Mouse (Mus musculus) stomach, embryonic 16.5 days (tissue): Measurements from ENCODE around the gene Arrb1. TPM values are rescaled to one million over a fixed set of nuclear protein-coding genes. Genes with fewer than 3 reads are reported as not detected.

Experiments used
- ATAC-seq: fragments of 200-750 bp; cut with Nextera tagmentation; 2 replicates; pipeline ENCODE4 v1.8.0; 2017; ENCODE audit warnings: moderate number of reproducible peaks, moderate TSS enrichment; ENCODE audit not compliant: insufficient read depth, low FRiP score
- H3K27ac ChIP-seq: fragments of 300-500 bp; sonication (generic); 2 replicates; pipeline ENCODE4 v1.5.1; 2014; ENCODE audit warnings: low read length
- H3K27me3 ChIP-seq: fragments of 300-500 bp; sonication (generic); 2 replicates; pipeline ENCODE4 v1.6.1; 2014; ENCODE audit warnings: low read length, control low read depth, mixed read lengths; ENCODE audit not compliant: control insufficient read depth, insufficient read depth
- H3K36me3 ChIP-seq: fragments of 300-500 bp; sonication (generic); 2 replicates; pipeline ENCODE4 v1.6.1; 2014; ENCODE audit warnings: low read length; ENCODE audit not compliant: control insufficient read depth, insufficient read depth
- H3K4me1 ChIP-seq: fragments of 300-500 bp; sonication (generic); 2 replicates; pipeline ENCODE4 v1.6.1; 2014; ENCODE audit warnings: low read length, control low read depth, mixed read lengths; ENCODE audit not compliant: control insufficient read depth, insufficient read depth
- H3K4me2 ChIP-seq: fragments of 300-500 bp; sonication (generic); 2 replicates; pipeline ENCODE4 v1.6.1; 2014; ENCODE audit warnings: low read depth, low read length, mixed read lengths
- H3K4me3 ChIP-seq: fragments of 300-500 bp; sonication (generic); replicated peaks from 2 replicates; pipeline ENCODE4 v1.5.1; 2014; ENCODE audit warnings: mild to moderate bottlenecking, low read length
- H3K9ac ChIP-seq: fragments of 300-500 bp; sonication (generic); 2 replicates; pipeline ENCODE4 v1.6.1; 2014; ENCODE audit warnings: low read length
- H3K9me3 ChIP-seq: fragments of 300-500 bp; sonication (generic); replicated peaks from 2 replicates; pipeline ENCODE4 v1.6.1; 2016; ENCODE audit warnings: low read length, control low read depth; ENCODE audit not compliant: control insufficient read depth
- WGBS: fragments of 180-500 bp; shearing (Covaris S2); extraction: QIAGEN DNeasy Blood & Tissue Kit; methylation state at CpG from one replicate; pipeline ENCODE4 v1.1.7; 2014; 5-methylcytosine and 5-hydroxymethylcytosine counted together
- polyA plus RNA-seq: library from polyadenylated mRNA; unstranded; fragments of >200 nt; fragmentation: Nextera tagmentation; extraction: Ambion mirVana; gene quantifications from 2 replicates; pipeline ENCODE4 v1.2.1, GENCODE M21; 2015

The Arrb1 gene
- polyA plus RNA-seq, 1 experiment from 2014 or later, result 13.6 TPM

DNA sequence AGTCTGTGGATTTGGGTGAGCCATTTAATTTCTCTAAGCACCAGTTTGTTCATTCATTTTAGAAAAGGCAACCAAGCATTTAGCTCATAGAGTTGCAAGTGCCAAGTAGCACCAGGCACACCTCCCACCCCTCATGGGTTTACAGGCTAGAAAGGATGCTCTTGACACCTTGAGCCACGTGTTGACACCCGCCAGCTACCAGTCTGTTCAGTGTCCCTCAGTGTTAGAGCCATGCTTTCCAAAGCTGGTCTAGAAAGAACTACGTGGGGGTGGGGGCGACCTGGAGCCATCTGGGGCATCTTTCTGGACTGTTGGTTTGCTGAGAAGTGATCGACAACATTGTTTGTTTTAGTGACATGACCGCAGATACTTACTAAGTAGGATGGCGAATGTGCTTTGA lies 1.7 kb upstream of the Arrb1 start:
- Histone ChIP-seq H3K9ac (no peak overlapping the region), H3K4me3 (no peak overlapping the region), H3K4me2 (no peak overlapping the region), H3K27me3 (no peaks in the 10 kb centered on the region), H3K27ac (no peak overlapping the region), H3K4me1 (peaks cover 26% of the 10 kb centered on the region), H3K9me3 (no peaks in the 10 kb centered on the region), H3K36me3 (no peaks in the 10 kb centered on the region)
- WGBS, result 75% methylated on average over 7 of the region's 7 CpGs
- no peak for ATAC-seq

DNA sequence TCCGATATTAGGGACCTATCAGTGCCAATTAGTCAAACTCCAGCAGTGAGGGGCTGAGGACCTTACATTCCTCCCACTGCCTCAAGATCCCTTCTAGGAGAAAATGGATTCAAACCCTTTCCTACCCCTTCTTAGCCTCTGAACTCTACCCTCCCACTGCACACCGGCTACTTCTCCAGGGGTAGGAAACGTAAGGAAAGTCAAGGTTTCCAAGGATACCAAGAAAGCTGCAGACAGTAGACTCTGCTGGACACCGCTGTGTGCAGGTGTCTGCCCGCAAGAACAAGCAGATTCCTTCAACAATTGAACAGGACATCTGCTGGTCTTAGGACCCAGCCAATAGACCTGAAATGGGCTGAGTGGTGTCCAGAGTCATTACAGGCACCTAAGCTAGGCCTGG lies 765 bp upstream of the Arrb1 start:
- no peaks in the 10 kb centered on the region for H3K9me3 ChIP-seq
- no peak overlapping the region; the same call in 1 of the 2 replicates for H3K4me3 ChIP-seq
- H3K4me2 ChIP-seq, result peak overlapping the region; percentile 91; the same call in 1 of the 2 replicates
- H3K9ac ChIP-seq, result no peak overlapping the region; the same call in 1 of the 2 replicates
- WGBS, result 46% methylated on average over 5 of the region's 5 CpGs
- peaks cover 34% of the 10 kb centered on the region for H3K4me1 ChIP-seq
- no peaks in the 10 kb centered on the region for H3K27me3 ChIP-seq
- H3K27ac ChIP-seq, result peak overlapping the region; percentile 83
- ATAC-seq, result no peak
- H3K36me3 ChIP-seq, result no peaks in the 10 kb centered on the region

DNA sequence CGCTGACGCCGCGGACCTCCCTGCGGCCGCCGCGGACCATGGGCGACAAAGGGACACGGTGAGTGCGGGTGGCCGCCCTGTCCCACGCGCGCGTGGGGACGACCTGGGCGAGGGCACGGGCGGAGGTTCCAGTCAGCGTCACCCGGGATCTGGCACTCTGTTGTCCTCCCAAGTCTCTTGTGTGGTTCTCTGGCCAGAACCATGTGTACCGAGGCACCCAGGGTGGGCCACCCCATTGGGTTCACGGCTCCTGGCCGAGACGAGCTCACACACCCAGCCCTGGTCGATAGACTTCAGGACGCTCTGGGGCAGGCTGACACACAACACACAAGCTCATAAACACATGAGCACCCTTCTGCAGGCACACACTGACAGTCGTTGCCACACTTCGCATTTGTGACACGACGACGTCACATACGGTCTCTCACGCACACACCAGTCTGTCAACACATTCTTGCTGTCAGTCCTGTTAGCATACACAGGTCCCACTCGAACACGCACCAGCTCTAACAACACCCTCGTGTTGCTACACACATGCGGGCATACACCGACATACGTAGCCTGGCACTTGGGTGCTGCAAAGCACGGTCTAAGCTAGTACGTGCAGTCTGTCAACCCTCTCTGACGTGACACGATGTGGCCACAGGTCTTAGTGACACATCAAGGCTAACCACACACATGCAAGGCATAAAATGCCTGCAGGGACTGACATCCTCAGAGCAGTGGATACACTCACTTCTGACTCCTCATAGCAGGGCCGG lies 655 bp downstream of the Arrb1 start:
- H3K4me3 ChIP-seq, result peak overlapping the region; percentile 74
- peak overlapping the region; percentile 90 for H3K9ac ChIP-seq
- peak overlapping the region; percentile 91 for H3K4me2 ChIP-seq
- H3K36me3 ChIP-seq, result no peaks in the 10 kb centered on the region
- no peaks in the 10 kb centered on the region for H3K27me3 ChIP-seq
- peaks cover 46% of the 10 kb centered on the region for H3K4me1 ChIP-seq
- WGBS, result 7% methylated on average over 46 of the region's 46 CpGs
- H3K27ac ChIP-seq, result peak overlapping the region; percentile 83
- H3K9me3 ChIP-seq, result no peaks in the 10 kb centered on the region
- peak; percentile 26; the same call in 1 of the 2 replicates for ATAC-seq

DNA sequence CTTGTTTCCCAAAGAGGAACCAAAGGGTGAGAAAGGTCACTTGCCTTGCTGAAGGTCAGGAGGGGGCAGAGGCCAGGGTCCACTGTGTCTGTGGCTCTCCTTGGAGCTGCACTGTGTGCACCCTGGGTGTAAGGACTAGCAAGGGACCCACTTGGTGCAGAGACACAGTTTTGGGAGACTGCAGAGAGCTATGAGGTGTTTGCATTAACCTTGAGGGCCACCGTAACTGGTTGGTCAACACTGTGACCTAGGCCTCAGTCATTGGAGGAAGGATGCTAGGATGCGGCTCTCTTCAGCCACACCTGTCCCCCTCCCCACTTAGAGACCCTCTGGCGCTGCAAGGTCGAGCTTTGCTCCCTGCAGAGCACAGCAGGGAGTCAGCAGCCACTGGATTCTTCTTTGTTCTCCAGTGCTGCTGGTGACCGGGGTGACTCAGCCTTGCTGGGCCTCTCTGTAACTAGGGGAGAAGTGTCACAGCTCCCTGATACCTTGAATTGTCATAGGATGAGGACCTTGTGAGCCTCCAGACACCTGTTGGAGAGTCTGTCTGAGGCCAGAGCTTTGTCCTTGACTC lies 2.0 kb downstream of the Arrb1 start:
- WGBS, result 55% methylated on average over 5 of the region's 5 CpGs
- no peaks in the 10 kb centered on the region for H3K27me3 ChIP-seq
- peak overlapping the region; percentile 56; the same call in 1 of the 2 replicates for H3K9ac ChIP-seq
- H3K9me3 ChIP-seq, result no peaks in the 10 kb centered on the region
- peaks cover 52% of the 10 kb centered on the region for H3K4me1 ChIP-seq
- no peak overlapping the region for H3K27ac ChIP-seq
- ATAC-seq, result no peak
- peak overlapping the region; percentile 91 for H3K4me2 ChIP-seq
- no peak overlapping the region for H3K4me3 ChIP-seq
- no peaks in the 10 kb centered on the region for H3K36me3 ChIP-seq

DNA sequence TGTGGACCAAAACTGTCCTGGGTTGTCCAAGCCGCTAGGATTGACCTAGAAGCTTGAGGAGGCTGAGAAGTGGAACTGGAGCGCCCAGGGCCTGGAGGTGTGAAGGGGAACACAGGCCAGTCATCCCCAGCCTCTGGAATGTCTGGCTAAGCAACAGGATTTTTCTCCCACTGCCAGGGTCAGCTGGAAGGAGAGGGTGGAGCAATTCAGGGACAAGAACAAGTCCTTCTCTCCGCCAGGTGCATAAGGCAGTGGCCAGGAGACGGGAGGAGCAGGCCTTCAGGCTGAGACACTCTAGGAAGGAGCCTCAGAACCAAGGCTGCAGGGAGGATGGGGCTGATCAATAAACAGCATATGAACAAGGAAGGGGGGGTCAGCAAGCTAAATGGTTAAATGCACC lies 3.2 kb downstream of the Arrb1 start:
- no peak overlapping the region for H3K4me3 ChIP-seq

DNA sequence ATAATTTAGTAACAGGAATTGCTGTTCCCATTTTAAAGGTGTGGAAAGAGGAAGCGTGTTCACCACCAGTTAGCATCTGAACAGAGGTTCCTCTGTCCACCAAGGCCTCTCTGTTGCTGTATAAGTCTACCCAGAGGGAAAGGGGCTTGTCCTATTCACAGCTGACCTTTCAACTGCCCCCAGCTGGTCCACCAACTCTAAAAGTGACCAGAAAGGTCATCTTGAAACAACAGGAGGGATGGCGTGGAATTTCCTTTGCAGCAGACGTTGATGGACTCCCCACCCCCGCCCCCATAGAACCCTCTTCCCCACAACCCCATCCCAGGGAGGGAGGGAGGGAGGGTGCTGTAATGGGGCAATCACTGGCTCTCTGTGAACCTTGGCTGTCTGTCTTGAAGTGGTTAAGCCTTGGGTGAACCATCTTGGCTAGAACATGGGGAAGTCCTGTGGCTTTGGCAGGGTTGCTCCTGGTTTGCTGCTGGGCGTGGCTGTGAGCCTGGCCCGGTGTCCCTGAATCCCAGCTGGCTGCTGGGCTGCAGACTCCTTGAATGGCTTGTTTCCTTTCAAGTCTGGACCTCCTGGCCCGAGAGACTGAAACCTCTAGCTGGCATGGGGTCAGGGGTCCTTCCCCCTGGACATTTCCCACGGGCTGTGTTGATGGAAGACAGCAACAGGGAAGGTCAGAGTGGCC lies 4.1 kb downstream of the Arrb1 start:
- H3K9me3 ChIP-seq, result no peaks in the 10 kb centered on the region
- peaks cover 54% of the 10 kb centered on the region for H3K4me1 ChIP-seq
- WGBS, result 29% methylated on average over 8 of the region's 8 CpGs
- H3K4me3 ChIP-seq, result no peak overlapping the region
- no peak for ATAC-seq
- no peaks in the 10 kb centered on the region for H3K27me3 ChIP-seq
- peak overlapping the region; percentile 44; the same call in 1 of the 2 replicates for H3K9ac ChIP-seq
- peak overlapping the region; percentile 36 for H3K27ac ChIP-seq
- H3K4me2 ChIP-seq, result peak overlapping the region; percentile 26
- H3K36me3 ChIP-seq, result no peaks in the 10 kb centered on the region

More for the DNA sequence above, 3.2 kb downstream of the Arrb1 start:
- no peak for ATAC-seq
- Histone ChIP-seq H3K9ac (no peak overlapping the region), H3K36me3 (no peaks in the 10 kb centered on the region), H3K27me3 (no peaks in the 10 kb centered on the region), H3K9me3 (no peaks in the 10 kb centered on the region), H3K4me1 (peaks cover 52% of the 10 kb centered on the region), H3K4me2 (no peak overlapping the region), H3K27ac (no peak overlapping the region)
- 69% methylated on average over 4 of the region's 4 CpGs for WGBS

DNA sequence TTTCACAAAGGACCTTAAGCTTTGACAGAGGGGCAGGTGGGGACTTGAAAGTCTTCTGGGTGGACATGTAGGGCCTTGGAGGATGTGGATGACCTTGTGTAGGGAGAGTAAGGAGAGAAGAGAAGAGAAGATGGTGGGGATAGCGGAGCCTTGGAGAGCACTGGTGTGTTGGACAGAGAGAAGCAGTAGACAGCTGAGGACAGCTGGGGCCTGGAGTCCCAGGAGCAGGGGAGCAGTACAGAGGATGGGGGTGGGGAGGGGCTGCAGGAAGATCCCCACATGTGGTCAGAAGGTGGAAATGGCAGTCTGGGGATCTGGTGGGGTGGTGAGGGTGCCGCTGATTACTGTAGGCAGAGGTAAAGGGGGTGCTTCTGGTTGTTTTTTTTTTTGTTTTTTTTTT lies 4.8 kb downstream of the Arrb1 start:
- Histone ChIP-seq H3K9me3 (no peaks in the 10 kb centered on the region), H3K4me3 (no peak overlapping the region), H3K4me2 (peak overlapping the region; percentile 26), H3K9ac (no peak overlapping the region), H3K27ac (peak overlapping the region; percentile 36), H3K36me3 (no peaks in the 10 kb centered on the region), H3K27me3 (no peaks in the 10 kb centered on the region), H3K4me1 (peaks cover 55% of the 10 kb centered on the region)
- WGBS, result 41% methylated on average over 2 of the region's 2 CpGs
- ATAC-seq, result no peak

DNA sequence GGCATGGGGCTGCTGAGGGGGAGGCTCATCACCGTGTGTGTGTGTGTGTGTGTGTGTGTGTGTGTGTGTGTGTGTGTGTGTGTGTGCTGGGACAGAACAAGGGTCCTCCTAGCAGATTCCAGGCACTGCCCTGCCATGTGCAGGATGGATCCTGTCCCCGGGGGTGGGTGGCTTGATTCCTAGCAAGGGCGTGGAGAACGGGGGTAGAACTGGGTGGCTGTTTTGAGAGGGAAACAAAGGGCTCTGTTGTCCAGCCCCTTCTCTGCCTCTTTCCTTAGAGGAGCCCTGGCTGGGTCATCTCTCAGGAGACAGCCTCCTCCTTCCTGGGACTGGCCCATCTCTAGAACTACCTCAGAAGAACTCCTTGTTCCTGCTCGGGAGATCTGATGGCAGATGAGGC lies 5.9 kb downstream of the Arrb1 start:
- peaks cover 63% of the 10 kb centered on the region for H3K4me1 ChIP-seq
- no peaks in the 10 kb centered on the region for H3K27me3 ChIP-seq
- ATAC-seq, result no peak
- no peaks in the 10 kb centered on the region for H3K9me3 ChIP-seq
- WGBS, result 43% methylated on average over 5 of the region's 5 CpGs
- H3K4me2 ChIP-seq, result no peak overlapping the region
- H3K27ac ChIP-seq, result no peak overlapping the region
- H3K9ac ChIP-seq, result no peak overlapping the region
- H3K4me3 ChIP-seq, result no peak overlapping the region
- H3K36me3 ChIP-seq, result no peaks in the 10 kb centered on the region

DNA sequence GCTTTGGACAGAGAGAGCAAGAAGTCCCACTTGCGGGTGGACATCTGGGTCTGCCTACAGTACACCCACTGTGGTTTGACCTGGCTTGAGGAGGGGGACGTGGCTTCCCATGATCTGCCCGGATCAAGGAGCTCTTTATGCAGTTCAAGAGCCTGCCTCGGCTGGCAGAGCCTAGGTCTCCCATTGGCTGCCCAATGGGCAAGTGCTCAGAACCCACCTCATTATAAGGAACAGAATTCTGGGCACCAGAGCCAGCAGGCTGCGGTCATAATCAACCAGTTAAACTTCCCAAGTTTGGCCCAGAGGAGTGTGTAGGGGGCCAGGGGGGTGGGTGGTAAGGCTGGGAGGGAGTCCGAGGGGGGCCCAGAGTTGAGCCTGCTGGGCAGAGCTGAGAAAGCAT lies 9.0 kb downstream of the Arrb1 start:
- Histone ChIP-seq H3K9ac (peak overlapping the region; percentile 42; the same call in 1 of the 2 replicates), H3K27me3 (no peaks in the 10 kb centered on the region), H3K36me3 (no peaks in the 10 kb centered on the region), H3K27ac (no peak overlapping the region), H3K4me3 (no peak overlapping the region), H3K4me2 (no peak overlapping the region), H3K9me3 (no peaks in the 10 kb centered on the region), H3K4me1 (peaks cover 54% of the 10 kb centered on the region)
- WGBS, result 63% methylated on average over 6 of the region's 6 CpGs
- ATAC-seq, result no peak
